ENCODE assay signal across 32 mouse cellular contexts in the genomic region with DNA sequence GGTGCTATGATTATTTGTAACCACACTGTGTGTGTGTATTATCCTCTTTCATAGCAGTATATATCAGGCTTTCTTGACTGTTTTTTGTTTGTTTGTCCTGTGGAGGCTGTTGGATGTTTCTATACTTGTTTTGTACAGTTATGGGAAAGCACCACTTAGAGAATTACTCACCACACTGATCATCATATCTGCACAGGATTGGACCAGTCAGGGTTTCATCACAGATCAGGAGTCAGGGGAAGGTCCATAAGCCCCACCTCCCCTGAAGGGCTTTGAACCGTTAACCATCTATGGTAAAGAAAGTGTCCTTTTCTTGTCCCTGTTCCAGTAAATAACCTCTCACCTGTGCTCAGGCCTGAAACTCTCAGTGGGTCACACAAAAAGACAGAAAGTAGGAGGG.
DNase-seq lines count a peak whose midpoint lies in the region; ATAC-seq lines count a peak whose summit lies in the region.
"Had no signal": no experiment of that assay in that cellular context is flagged by ENCODE, and none has a peak within 500 bp of the region (broad histone marks: within the 10 kb centered on the region; RNA-seq: fewer than 3 reads in every experiment).

No protein-coding gene starts in this region.

- H3K27ac ChIP-seq in embryonic facial prominence, embryonic 12.5 days: 0 out of 2 replicates have a peak overlapping the region, but pooled peaks have one; percentile 5
- no peak overlapping the region for H3K27ac ChIP-seq in embryonic facial prominence, embryonic 10.5 days (replicated peaks)
- H3K27ac ChIP-seq in intestine, embryonic 14.5 days (ENCODE audit: low read depth): peak overlapping the region; percentile 80
- H3K27ac ChIP-seq in stomach, embryonic 16.5 days (ENCODE audit: low read length): peak overlapping the region; percentile 73
- H3K27ac ChIP-seq: embryonic facial prominence, embryonic 15.5 days; forebrain, embryonic 13.5 days; layer of hippocampus, adult 2 months; limb, embryonic 10.5 days; limb, embryonic 15.5 days; liver, embryonic 13.5 days; midbrain, embryonic 13.5 days; neural tube, embryonic 13.5 days had no signal

- ATAC-seq in embryonic facial prominence, embryonic 12.5 days (ENCODE audit: insufficient number of reproducible peaks, insufficient read depth, low FRiP score, low TSS enrichment): no peak
- ATAC-seq in intestine, embryonic 14.5 days (replicated peaks; ENCODE audit: low FRiP score, low TSS enrichment, low read depth): no peak
- no peak for ATAC-seq in stomach, embryonic 16.5 days (ENCODE audit: insufficient read depth, low FRiP score)
- ATAC-seq: lung, postnatal 0 days had no signal

- no peak overlapping the region for H3K4me3 ChIP-seq in embryonic facial prominence, embryonic 12.5 days
- H3K4me3 ChIP-seq in embryonic facial prominence, embryonic 10.5 days: no peak overlapping the region
- H3K4me3 ChIP-seq in intestine, embryonic 14.5 days (ENCODE audit: low read depth, low read length): no peak overlapping the region
- no peak overlapping the region for H3K4me3 ChIP-seq in stomach, embryonic 16.5 days (replicated peaks; ENCODE audit: low read length)
- H3K4me3 ChIP-seq: embryonic facial prominence, embryonic 15.5 days; forebrain, embryonic 13.5 days; heart, embryonic 13.5 days; layer of hippocampus, adult 2 months; limb, embryonic 10.5 days; limb, embryonic 15.5 days; liver, embryonic 13.5 days; megakaryocyte, embryonic 14.5 days; midbrain, embryonic 13.5 days; neural tube, embryonic 13.5 days had no signal

- H3K27me3 ChIP-seq in embryonic facial prominence, embryonic 12.5 days: no peaks in the 10 kb centered on the region
- no peaks in the 10 kb centered on the region for H3K27me3 ChIP-seq in embryonic facial prominence, embryonic 10.5 days (replicated peaks; ENCODE audit: low read depth, poor library complexity, severe bottlenecking)
- H3K27me3 ChIP-seq in intestine, embryonic 14.5 days (replicated peaks; ENCODE audit: control insufficient read depth, insufficient read depth, low read length): no peaks in the 10 kb centered on the region
- H3K27me3 ChIP-seq in stomach, embryonic 16.5 days (ENCODE audit: control insufficient read depth, insufficient read depth, low read length): no peaks in the 10 kb centered on the region
- H3K27me3 ChIP-seq: CH12.LX; embryonic facial prominence, embryonic 15.5 days; forebrain, embryonic 13.5 days; heart, embryonic 13.5 days; limb, embryonic 15.5 days; liver, embryonic 13.5 days; megakaryocyte, embryonic 14.5 days; midbrain, embryonic 13.5 days; neural tube, embryonic 13.5 days had no signal

- H3K4me2 ChIP-seq in embryonic facial prominence, embryonic 12.5 days (replicated peaks): no peak overlapping the region
- H3K4me2 ChIP-seq in intestine, embryonic 14.5 days (ENCODE audit: low read length): no peak overlapping the region
- no peak overlapping the region for H3K4me2 ChIP-seq in stomach, embryonic 16.5 days (ENCODE audit: low read depth, low read length)
- H3K4me2 ChIP-seq: embryonic facial prominence, embryonic 15.5 days; forebrain, embryonic 13.5 days; heart, embryonic 13.5 days; limb, embryonic 15.5 days; liver, embryonic 13.5 days; midbrain, embryonic 13.5 days; neural tube, embryonic 13.5 days had no signal

- 0 out of 2 replicates have a peak, but pooled peaks cover 5% of the 10 kb centered on the region for H3K4me1 ChIP-seq in embryonic facial prominence, embryonic 12.5 days
- H3K4me1 ChIP-seq in embryonic facial prominence, embryonic 10.5 days: peaks cover 9% of the 10 kb centered on the region; the same call in 1 of the 2 replicates
- peaks cover 7% of the 10 kb centered on the region; the same call in 1 of the 2 replicates for H3K4me1 ChIP-seq in intestine, embryonic 14.5 days (replicated peaks; ENCODE audit: control insufficient read depth, insufficient read depth, low read length)
- peaks cover 5% of the 10 kb centered on the region; the same call in 1 of the 2 replicates for H3K4me1 ChIP-seq in stomach, embryonic 16.5 days (ENCODE audit: control insufficient read depth, insufficient read depth, low read length)
- H3K4me1 ChIP-seq: embryonic facial prominence, embryonic 15.5 days; limb, embryonic 15.5 days; liver, embryonic 13.5 days; megakaryocyte, embryonic 14.5 days had no signal

- H3K9me3 ChIP-seq in embryonic facial prominence, embryonic 12.5 days: no peaks in the 10 kb centered on the region
- no peaks in the 10 kb centered on the region for H3K9me3 ChIP-seq in embryonic facial prominence, embryonic 10.5 days
- no peaks in the 10 kb centered on the region for H3K9me3 ChIP-seq in intestine, embryonic 14.5 days (ENCODE audit: control insufficient read depth, low read length)
- H3K9me3 ChIP-seq in stomach, embryonic 16.5 days (replicated peaks; ENCODE audit: control insufficient read depth, low read length): no peaks in the 10 kb centered on the region
- H3K9me3 ChIP-seq: embryonic facial prominence, embryonic 15.5 days; forebrain, embryonic 13.5 days; heart, embryonic 13.5 days; limb, embryonic 10.5 days; limb, embryonic 15.5 days; liver, embryonic 13.5 days; midbrain, embryonic 13.5 days; neural tube, embryonic 13.5 days had no signal

- DNase-seq in embryonic facial prominence, embryonic 10.5 days (ENCODE audit: low spot score): no peak
- DNase-seq in CD4-positive, CD25-positive, alpha-beta regulatory T cell, adult 2 months (ENCODE audit: low read depth, low spot score): peak; percentile 9
- DNase-seq in intestine, embryonic 14.5 days (ENCODE audit: low spot score): no peak
- DNase-seq in right cerebral cortex, adult 2 months (ENCODE audit: low spot score in 2 of 2): no peak
- DNase-seq in heart, postnatal 4 days: no peak
- DNase-seq: adrenal gland, postnatal 14 days; cerebellum, adult 11 months; cerebellum, adult 9-11 months; gastrocnemius, postnatal 25 days; heart, adult 18-20 months; heart, postnatal 14 days; kidney, adult 2 months; kidney, postnatal 36 days; liver, embryonic 13.5 days; lung, adult 18-20 months; lung, postnatal 4 days; right cerebral cortex, postnatal 14 days; thymus, adult 2 months; thymus, postnatal 36 days had no signal

- H3K36me3 ChIP-seq in embryonic facial prominence, embryonic 12.5 days: no peaks in the 10 kb centered on the region
- H3K36me3 ChIP-seq in embryonic facial prominence, embryonic 10.5 days (replicated peaks): no peaks in the 10 kb centered on the region
- no peaks in the 10 kb centered on the region for H3K36me3 ChIP-seq in intestine, embryonic 14.5 days (ENCODE audit: control insufficient read depth, insufficient read depth, low read length)
- H3K36me3 ChIP-seq in stomach, embryonic 16.5 days (ENCODE audit: control insufficient read depth, insufficient read depth, low read length): no peaks in the 10 kb centered on the region
- H3K36me3 ChIP-seq: embryonic facial prominence, embryonic 15.5 days; heart, embryonic 13.5 days; limb, embryonic 10.5 days; limb, embryonic 15.5 days; liver, embryonic 13.5 days; midbrain, embryonic 13.5 days; neural tube, embryonic 13.5 days had no signal

- H3K9ac ChIP-seq in embryonic facial prominence, embryonic 12.5 days: no peak overlapping the region
- no peak overlapping the region for H3K9ac ChIP-seq in intestine, embryonic 14.5 days (ENCODE audit: low read length)
- H3K9ac ChIP-seq in stomach, embryonic 16.5 days (ENCODE audit: low read length): no peak overlapping the region
- H3K9ac ChIP-seq: embryonic facial prominence, embryonic 15.5 days; forebrain, embryonic 13.5 days; heart, embryonic 13.5 days; limb, embryonic 15.5 days; liver, embryonic 13.5 days; midbrain, embryonic 13.5 days; neural tube, embryonic 13.5 days had no signal

- WGBS in embryonic facial prominence, embryonic 12.5 days: 51% methylated on average over 1 of the region's 1 CpGs
- 69% methylated on average over 1 of the region's 1 CpGs for WGBS in embryonic facial prominence, embryonic 10.5 days
- WGBS in intestine, embryonic 14.5 days: 40% methylated on average over 1 of the region's 1 CpGs
- WGBS in stomach, embryonic 16.5 days: 45% methylated on average over 1 of the region's 1 CpGs
